Mouse (Mus musculus) thymus, adult 2 months (tissue): Measurements from ENCODE around the gene Pld1.

Experiments
- CTCF ChIP-seq: fragments of 200-500 bp; IDR thresholded peaks from 2 replicates; pipeline ENCODE4 v1.5.1; 2012; ENCODE audit warnings: mild to moderate bottlenecking, control low read depth, low read length, moderate library complexity, borderline replicate concordance; ENCODE audit not compliant: control insufficient read depth, poor library complexity, insufficient read depth; ENCODE audit errors: extremely low read depth
- POLR2A ChIP-seq: fragments of 200-500 bp; IDR thresholded peaks from 2 replicates; pipeline ENCODE4 v1.6.1; 2012; ENCODE audit warnings: mild to moderate bottlenecking, low read length, control low read depth, moderate library complexity; ENCODE audit not compliant: control insufficient read depth, poor library complexity, insufficient read depth; ENCODE audit errors: extremely low read depth

DNA sequence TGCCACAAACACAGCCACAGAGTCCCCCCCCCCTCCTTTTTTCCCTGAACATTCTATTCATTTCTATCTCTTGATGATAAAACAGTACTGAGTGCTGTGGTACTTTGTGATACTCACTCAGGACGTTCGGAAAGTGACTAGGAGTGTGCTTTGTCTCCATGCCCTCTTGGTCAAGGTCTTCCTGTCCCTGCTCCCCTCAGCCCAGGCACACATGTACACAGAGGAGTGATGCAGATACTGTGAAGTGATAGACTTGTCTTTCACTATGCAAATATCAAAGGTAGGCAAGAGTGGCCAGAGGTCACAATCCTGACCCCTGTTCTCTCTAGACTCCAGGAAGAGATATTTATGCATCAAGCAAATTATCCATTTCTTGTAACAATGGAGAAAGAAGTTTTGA lies 31.2 kb upstream of the Pld1 start:
- TF ChIP-seq POLR2A: no peak
- TF ChIP-seq CTCF: no peak
